Mouse (Mus musculus) forebrain, embryonic 13.5 days (tissue): ENCODE measurements at regions not wholly inside any gene's neighbourhood (a gene's known extent, or its start where the extent isn't known, plus 50 kb on each side); places are given as distances from the start of the nearest gene placed in this dataset.

ENCODE experiments used
- ATAC-seq: fragments of 200-750 bp; cut with Nextera tagmentation; 2 replicates; pipeline ENCODE4 v1.8.0; 2017
- H3K27ac ChIP-seq: fragments of 300-500 bp; sonication (generic); 2 replicates; pipeline ENCODE4 v1.5.1; 2015; ENCODE audit warnings: inconsistent platforms, mild to moderate bottlenecking, moderate library complexity
- H3K27me3 ChIP-seq: fragments of 300-500 bp; sonication (generic); 2 replicates; pipeline ENCODE4 v1.6.1; 2015; ENCODE audit warnings: mild to moderate bottlenecking, inconsistent platforms
- H3K36me3 ChIP-seq: fragments of 300-500 bp; sonication (generic); 2 replicates; pipeline ENCODE4 v1.6.1; 2015; ENCODE audit warnings: mild to moderate bottlenecking, inconsistent platforms; ENCODE audit not compliant: poor library complexity, severe bottlenecking
- H3K4me1 ChIP-seq: fragments of 300-500 bp; sonication (generic); 2 replicates; pipeline ENCODE4 v1.6.1; 2015; ENCODE audit warnings: inconsistent platforms
- H3K4me2 ChIP-seq: fragments of 300-500 bp; sonication (generic); 2 replicates; pipeline ENCODE4 v1.6.1; 2015; ENCODE audit warnings: inconsistent platforms, mild to moderate bottlenecking, moderate library complexity
- H3K4me3 ChIP-seq: fragments of 300-500 bp; sonication (generic); 2 replicates; pipeline ENCODE4 v1.5.1; 2015; ENCODE audit warnings: mild to moderate bottlenecking, inconsistent platforms
- H3K9ac ChIP-seq: fragments of 300-500 bp; sonication (generic); 2 replicates; pipeline ENCODE4 v1.6.1; 2015; ENCODE audit warnings: mild to moderate bottlenecking, inconsistent platforms
- H3K9me3 ChIP-seq: fragments of 300-500 bp; sonication (generic); replicated peaks from 2 replicates; pipeline ENCODE4 v1.6.1; 2016; ENCODE audit warnings: inconsistent platforms
- WGBS: fragments of 180-500 bp; shearing (Covaris S2); methylation state at CpG from one replicate; pipeline ENCODE4 v1.1.7; 2015; 5-methylcytosine and 5-hydroxymethylcytosine counted together

DNA sequence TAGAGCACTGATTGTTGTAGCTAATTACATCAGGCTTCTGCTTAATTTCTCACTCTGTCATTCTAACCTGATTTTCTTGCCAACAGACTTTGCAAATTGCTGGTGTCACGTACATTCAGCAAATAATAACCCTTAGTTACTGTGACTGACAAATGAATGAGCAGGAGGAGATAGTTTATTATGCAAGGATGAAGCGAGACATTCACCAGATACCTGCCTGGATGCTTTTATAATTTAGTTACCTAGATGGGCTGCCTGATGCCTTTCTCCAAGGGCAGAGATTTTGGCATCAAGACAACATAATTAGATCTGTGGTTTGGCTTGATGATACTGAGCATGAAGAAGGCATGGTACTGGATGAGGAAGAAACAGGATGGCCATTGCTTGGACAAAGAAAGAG lies 233.6 kb downstream of the Fbxo8 start:
- no peak overlapping the region for H3K4me2 ChIP-seq
- H3K27ac ChIP-seq = no peak overlapping the region
- H3K4me3 ChIP-seq = no peak overlapping the region
- no peaks in the 10 kb centered on the region for H3K36me3 ChIP-seq
- no peak overlapping the region for H3K9ac ChIP-seq
- no peak for ATAC-seq
- no peaks in the 10 kb centered on the region for H3K4me1 ChIP-seq
- no peaks in the 10 kb centered on the region for H3K27me3 ChIP-seq
- 53% methylated on average over 2 of the region's 2 CpGs for WGBS
- H3K9me3 ChIP-seq = no peaks in the 10 kb centered on the region

DNA sequence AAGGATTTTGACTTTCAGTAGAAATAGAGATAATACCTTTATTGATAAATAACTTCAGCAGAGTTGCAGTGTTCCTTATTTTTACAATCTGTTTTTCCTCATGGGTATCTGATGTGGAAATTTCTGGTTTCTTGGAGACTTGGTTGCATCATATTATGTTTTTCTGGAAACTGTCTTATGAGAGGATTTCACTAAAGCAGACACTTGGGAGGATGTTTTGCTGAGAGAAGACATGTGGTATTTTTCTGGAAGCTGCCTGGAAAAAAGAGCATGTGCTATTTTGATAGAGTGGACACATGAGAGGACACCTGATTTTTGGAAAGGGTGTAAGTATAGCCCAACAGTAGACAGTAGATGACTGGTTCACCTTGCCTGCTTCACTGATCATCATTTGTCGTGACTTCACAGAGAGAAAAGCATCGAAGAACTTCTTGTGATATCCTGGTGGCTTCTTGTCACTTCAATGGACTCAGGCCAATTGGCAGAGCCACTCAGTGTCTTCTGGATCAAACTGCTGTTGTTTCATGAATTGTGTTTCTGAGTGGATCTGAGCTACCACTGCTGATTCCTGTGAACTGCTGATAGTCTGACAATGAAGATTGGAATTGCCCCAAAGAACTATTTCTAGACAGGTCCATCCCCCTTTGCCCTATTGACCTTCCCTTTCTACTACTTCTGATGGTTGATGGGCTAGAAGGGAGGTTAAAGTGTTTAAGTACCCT lies 238.8 kb downstream of the Fbxo8 start:
- no peaks in the 10 kb centered on the region for H3K4me1 ChIP-seq
- H3K9me3 ChIP-seq = no peaks in the 10 kb centered on the region
- ATAC-seq = no peak
- 94% methylated on average over 2 of the region's 2 CpGs for WGBS
- H3K4me2 ChIP-seq = no peak overlapping the region
- H3K4me3 ChIP-seq = no peak overlapping the region
- no peaks in the 10 kb centered on the region for H3K36me3 ChIP-seq
- H3K27ac ChIP-seq = no peak overlapping the region
- H3K27me3 ChIP-seq = no peaks in the 10 kb centered on the region
- H3K9ac ChIP-seq = no peak overlapping the region

DNA sequence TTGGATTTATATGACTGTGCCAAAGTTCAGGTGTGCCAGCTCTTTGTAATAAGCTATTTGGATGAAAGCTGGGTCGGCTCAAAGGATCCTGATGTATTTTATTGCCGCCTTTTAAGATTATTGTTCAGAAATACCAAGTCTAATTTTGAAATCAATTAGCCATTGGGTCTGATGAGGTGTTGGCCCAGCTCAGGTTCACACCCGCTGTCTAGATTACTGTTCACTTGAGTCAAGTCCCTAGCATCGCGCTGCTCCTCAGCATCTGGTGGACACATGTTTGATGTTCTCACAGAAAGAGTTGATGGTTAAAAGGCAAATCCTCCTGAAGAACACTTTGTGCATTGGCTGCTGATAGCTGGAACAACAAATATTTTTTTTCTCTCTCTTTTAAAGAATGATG lies 281.8 kb downstream of the Fbxo8 start:
- Histone ChIP-seq H3K27me3 (no peaks in the 10 kb centered on the region), H3K9ac (no peak overlapping the region), H3K4me3 (no peak overlapping the region), H3K9me3 (no peaks in the 10 kb centered on the region; the same call in 1 of the 2 replicates), H3K4me2 (no peak overlapping the region), H3K36me3 (no peaks in the 10 kb centered on the region), H3K4me1 (no peaks in the 10 kb centered on the region), H3K27ac (no peak overlapping the region)
- WGBS = 91% methylated on average over 5 of the region's 5 CpGs
- ATAC-seq = no peak

DNA sequence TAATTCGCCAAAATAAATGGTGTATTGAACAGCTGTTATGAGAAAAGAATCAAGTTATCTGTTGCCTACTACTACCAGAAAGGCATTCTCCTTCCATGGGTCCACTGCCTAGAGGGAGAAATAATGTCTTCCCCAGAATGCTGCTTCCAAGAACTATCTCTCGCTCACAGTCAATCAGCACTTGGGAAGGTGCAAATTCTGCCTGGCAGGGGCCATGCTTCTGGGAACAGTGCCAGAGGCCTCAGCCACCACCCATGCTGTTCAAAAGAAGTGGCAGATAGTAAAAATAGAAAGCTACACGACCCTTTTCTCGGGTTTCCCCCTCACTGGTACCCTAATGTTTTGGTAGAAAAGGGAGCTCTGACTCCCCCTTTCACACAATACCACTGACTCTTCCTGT lies 282.2 kb downstream of the Fbxo8 start:
- 45% methylated on average over 4 of the region's 4 CpGs for WGBS
- Histone ChIP-seq H3K9me3 (no peaks in the 10 kb centered on the region; the same call in 1 of the 2 replicates), H3K9ac (no peak overlapping the region), H3K27ac (no peak overlapping the region), H3K4me1 (no peaks in the 10 kb centered on the region), H3K36me3 (no peaks in the 10 kb centered on the region), H3K4me2 (no peak overlapping the region), H3K4me3 (no peak overlapping the region), H3K27me3 (no peaks in the 10 kb centered on the region)
- ATAC-seq = no peak

DNA sequence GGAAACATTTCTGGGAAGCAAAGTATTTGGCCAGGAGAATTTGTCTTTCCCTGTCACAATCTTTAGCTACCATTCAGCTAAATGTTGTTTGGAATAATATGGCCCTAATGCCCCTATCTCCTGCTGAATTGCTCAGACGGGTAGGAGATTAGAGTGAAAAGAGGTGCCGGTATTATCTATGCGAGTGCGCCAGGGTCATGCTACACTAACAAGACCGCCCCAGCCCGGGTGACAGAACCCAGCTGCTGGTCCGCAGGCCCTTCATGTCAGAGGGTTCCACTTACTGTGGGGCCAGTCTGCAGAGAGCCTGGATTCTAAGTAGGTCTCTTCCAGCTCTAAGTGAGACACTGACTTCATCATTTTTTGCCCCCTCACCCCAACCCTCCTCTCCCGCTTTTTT lies 332.6 kb downstream of the Fbxo8 start:
- WGBS = 64% methylated on average over 8 of the region's 8 CpGs
- no peak for ATAC-seq
- no peaks in the 10 kb centered on the region for H3K9me3 ChIP-seq
- no peaks in the 10 kb centered on the region for H3K36me3 ChIP-seq
- no peak overlapping the region for H3K4me2 ChIP-seq
- H3K4me3 ChIP-seq = no peak overlapping the region
- no peaks in the 10 kb centered on the region for H3K27me3 ChIP-seq
- H3K4me1 ChIP-seq = no peaks in the 10 kb centered on the region
- no peak overlapping the region for H3K27ac ChIP-seq
- H3K9ac ChIP-seq = no peak overlapping the region

DNA sequence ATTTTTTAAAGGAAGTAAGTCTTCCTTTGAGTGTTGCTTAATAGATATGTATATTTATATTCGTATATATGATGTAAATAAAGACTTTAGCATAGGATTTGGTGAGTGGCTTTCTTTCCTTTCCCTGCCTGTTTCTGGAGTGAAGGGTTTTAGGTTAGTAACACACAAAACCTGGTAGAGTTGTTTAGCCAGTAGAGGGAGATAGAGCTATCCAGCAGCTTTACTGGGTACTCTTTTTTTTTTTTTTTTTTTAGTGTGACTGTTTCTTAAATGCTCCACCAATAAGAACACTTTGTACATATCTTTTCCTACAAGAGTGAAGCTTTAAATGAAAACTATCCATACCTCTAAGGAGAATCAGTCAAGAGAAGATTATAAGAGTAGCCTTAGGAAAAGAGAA lies 333.3 kb downstream of the Fbxo8 start:
- Histone ChIP-seq H3K9ac (no peak overlapping the region), H3K4me3 (no peak overlapping the region), H3K9me3 (no peaks in the 10 kb centered on the region), H3K4me2 (no peak overlapping the region), H3K27ac (no peak overlapping the region), H3K27me3 (no peaks in the 10 kb centered on the region), H3K36me3 (no peaks in the 10 kb centered on the region), H3K4me1 (no peaks in the 10 kb centered on the region)
- no peak for ATAC-seq
- WGBS = 19% methylated on average over 1 of the region's 1 CpGs

DNA sequence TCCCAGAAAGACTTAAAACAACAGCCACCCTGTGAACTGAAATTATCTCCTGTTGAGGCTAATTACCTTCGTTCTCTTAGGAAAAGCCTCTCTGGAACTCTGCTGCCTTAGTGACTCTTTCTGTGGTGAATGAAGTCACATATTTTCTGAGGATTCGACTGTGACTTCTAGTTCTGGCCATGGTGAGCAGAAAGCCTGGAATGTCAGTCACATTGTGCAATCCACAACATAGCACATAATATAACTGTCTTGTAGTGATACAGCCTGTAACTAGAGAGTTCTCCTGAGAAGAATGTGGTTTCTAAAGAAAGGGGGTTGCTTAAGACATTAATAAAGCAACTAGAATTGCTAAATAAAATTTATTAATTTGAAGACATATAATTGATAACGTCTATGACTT lies 342.7 kb downstream of the Fbxo8 start:
- H3K4me2 ChIP-seq = no peak overlapping the region
- H3K27me3 ChIP-seq = no peaks in the 10 kb centered on the region
- no peaks in the 10 kb centered on the region for H3K9me3 ChIP-seq
- H3K27ac ChIP-seq = no peak overlapping the region
- H3K36me3 ChIP-seq = no peaks in the 10 kb centered on the region
- H3K4me3 ChIP-seq = no peak overlapping the region
- 51% methylated on average over 3 of the region's 3 CpGs for WGBS
- H3K4me1 ChIP-seq = no peaks in the 10 kb centered on the region
- ATAC-seq = no peak
- no peak overlapping the region for H3K9ac ChIP-seq

DNA sequence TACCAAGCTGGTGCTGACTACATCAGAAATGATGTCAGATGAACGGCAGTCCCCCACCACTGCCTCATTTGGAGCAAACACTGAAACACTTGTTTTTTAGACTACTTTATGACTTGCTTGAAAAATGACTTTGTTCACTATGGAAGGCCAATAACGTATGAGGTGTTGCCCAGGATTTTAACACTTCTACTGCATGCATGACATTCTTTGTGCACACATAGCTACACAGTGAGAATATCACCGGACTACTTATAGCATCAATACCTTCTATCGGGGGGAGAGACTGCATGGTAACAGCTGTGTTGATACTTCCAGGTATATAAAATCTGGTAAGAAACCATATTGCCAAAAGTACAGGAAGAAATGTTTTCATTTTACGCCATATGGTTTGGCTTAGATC lies 364.5 kb downstream of the Fbxo8 start:
- ATAC-seq = no peak
- Histone ChIP-seq H3K36me3 (no peaks in the 10 kb centered on the region), H3K27ac (no peak overlapping the region), H3K4me2 (no peak overlapping the region), H3K9me3 (no peaks in the 10 kb centered on the region), H3K9ac (no peak overlapping the region), H3K27me3 (no peaks in the 10 kb centered on the region), H3K4me1 (no peaks in the 10 kb centered on the region), H3K4me3 (no peak overlapping the region)
- 90% methylated on average over 5 of the region's 5 CpGs for WGBS

DNA sequence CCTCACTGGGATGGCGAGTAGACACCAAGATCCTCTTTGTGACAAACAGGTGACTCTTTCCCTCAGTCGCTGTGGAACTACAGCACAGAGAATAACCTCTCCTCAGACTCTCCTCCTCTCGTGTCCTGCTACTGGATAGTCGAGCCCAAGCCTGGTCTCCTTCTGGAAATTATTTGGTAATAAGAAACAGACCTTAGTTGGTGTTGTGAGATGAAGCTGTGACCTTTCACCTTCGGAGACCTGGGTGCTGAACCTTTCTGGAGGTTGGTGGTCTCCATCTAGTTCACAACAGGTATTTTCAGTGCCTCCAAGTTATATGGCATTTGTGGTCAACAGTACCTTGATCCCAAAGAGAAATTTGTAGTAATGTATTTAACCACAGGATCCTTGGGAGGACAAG lies 365.1 kb downstream of the Fbxo8 start:
- Histone ChIP-seq H3K9me3 (no peaks in the 10 kb centered on the region), H3K27ac (no peak overlapping the region), H3K27me3 (no peaks in the 10 kb centered on the region), H3K4me2 (no peak overlapping the region), H3K4me3 (no peak overlapping the region), H3K9ac (no peak overlapping the region), H3K36me3 (no peaks in the 10 kb centered on the region), H3K4me1 (no peaks in the 10 kb centered on the region)
- no peak for ATAC-seq
- 89% methylated on average over 5 of the region's 5 CpGs for WGBS

DNA sequence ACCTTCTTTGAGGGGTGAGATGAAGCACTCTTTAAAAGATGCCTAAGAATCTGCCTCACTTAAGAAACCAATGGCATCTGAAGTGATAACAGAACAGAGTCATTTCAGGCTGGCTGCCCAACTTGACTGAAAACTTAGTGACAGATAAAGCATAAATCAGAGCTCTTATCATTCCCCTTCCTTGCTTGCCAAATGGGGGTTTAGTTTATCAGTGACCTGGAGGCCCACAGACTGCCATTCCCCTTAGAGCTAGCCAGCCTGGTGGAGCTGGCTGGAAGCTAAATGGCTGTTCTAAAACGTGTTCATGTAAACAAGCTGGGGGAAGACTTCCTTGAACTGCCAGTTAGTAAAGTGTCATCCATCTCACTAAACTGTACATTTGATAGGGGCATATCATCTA lies 373.8 kb downstream of the Fbxo8 start:
- no peak overlapping the region for H3K27ac ChIP-seq
- WGBS = 38% methylated on average over 1 of the region's 1 CpGs

DNA sequence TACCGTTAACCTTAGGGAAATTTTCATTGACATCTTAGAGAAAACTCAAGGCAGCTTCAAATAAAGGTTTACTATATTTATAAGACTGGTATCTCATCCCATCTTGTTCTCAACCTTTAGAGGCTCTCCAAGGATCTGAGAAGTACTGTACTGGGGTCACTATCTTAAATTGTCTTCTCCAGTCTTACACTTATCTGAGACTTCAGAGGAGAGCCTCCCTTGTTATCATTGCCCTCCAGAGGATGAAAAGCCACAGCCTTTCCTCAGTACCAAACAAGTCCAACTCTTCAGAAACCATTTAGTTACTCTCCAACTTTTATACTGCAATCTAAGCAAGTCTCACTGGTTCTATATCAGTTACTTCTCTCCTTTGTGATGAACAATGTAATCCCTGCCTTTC lies 376.3 kb downstream of the Fbxo8 start:
- H3K4me2 ChIP-seq = no peak overlapping the region
- H3K9me3 ChIP-seq = no peaks in the 10 kb centered on the region
- no peaks in the 10 kb centered on the region for H3K27me3 ChIP-seq
- WGBS = 90% methylated on average over 1 of the region's 1 CpGs
- H3K36me3 ChIP-seq = no peaks in the 10 kb centered on the region
- H3K4me1 ChIP-seq = no peaks in the 10 kb centered on the region
- H3K4me3 ChIP-seq = no peak overlapping the region
- no peak for ATAC-seq
- no peak overlapping the region for H3K9ac ChIP-seq
- no peak overlapping the region for H3K27ac ChIP-seq

More for the DNA sequence above, 373.8 kb downstream of the Fbxo8 start:
- Histone ChIP-seq H3K36me3 (no peaks in the 10 kb centered on the region), H3K27me3 (no peaks in the 10 kb centered on the region), H3K9me3 (no peaks in the 10 kb centered on the region), H3K9ac (no peak overlapping the region), H3K4me3 (no peak overlapping the region), H3K4me1 (no peaks in the 10 kb centered on the region), H3K4me2 (no peak overlapping the region)
- ATAC-seq = no peak

DNA sequence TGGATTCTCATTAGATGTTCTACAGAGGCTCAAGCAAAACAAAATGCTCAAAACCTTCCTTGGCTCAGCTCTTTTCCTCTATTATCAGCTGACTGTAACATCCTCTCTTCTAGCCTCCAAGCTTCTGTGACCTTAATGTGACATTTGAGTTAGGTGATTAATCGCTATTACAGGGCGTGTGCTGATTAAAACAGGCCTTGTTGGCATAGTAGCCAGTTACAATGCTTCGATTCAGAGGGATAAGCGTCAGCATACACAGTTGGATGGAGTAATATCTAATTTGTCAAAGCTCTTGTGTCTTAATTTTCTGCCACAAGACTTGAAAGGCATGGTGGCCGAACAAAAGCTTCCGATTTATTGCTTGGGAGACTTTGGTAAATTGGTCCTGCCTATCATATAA lies 378.2 kb downstream of the Fbxo8 start:
- WGBS = 41% methylated on average over 6 of the region's 6 CpGs
- Histone ChIP-seq H3K27me3 (no peaks in the 10 kb centered on the region), H3K4me3 (no peak overlapping the region), H3K9me3 (no peaks in the 10 kb centered on the region), H3K4me2 (no peak overlapping the region), H3K9ac (no peak overlapping the region), H3K36me3 (no peaks in the 10 kb centered on the region), H3K27ac (no peak overlapping the region), H3K4me1 (no peaks in the 10 kb centered on the region)
- ATAC-seq = no peak

DNA sequence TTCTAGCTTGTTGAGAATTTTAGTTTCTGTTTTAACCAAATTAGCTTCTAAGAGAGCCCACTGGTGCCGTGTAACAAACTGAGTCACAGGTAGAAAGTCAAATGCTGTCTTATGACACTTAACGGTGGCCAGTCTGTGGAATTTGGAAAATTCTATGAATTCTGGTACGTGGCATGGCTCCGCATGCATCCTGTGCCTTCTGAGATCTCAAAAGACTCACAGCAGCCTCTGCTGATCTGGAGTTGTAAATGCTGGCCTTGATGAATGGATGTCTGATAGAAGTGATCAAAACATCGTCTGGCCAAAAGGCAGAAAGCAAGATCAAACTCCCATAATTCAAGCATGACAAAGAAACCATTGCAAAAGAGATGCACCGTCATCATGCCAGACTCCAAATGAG lies 381.5 kb downstream of the Fbxo8 start:
- Histone ChIP-seq H3K27ac (no peak overlapping the region), H3K36me3 (no peaks in the 10 kb centered on the region), H3K9ac (no peak overlapping the region), H3K4me3 (no peak overlapping the region), H3K4me1 (no peaks in the 10 kb centered on the region), H3K27me3 (no peaks in the 10 kb centered on the region), H3K4me2 (no peak overlapping the region), H3K9me3 (no peaks in the 10 kb centered on the region)
- ATAC-seq = no peak
- 80% methylated on average over 6 of the region's 6 CpGs for WGBS
